ENCODE assay signal across 24 mouse cellular contexts in the genomic region with DNA sequence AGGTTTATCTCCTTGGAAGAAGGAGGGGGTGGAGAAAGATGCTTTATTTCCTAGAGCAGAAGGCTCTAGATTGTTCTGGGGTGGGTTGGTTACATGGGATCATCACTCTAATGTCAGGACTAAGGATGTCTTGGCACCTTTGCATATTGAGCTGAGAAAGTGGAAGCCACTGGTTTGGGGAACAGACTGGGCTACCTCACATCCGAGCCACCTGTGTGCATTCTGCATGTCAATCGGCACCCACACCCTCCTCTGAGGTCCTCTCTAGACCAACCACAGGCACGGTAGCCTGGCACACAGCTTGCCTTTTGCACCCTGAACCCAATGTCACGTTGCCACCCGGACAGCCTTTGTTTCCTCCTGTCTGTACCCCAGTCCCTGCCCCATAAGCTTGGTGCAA. TPM values are rescaled to one million over a fixed set of nuclear protein-coding genes. Genes with fewer than 3 reads are reported as not detected.
"Had no signal": no experiment of that assay in that cellular context is flagged by ENCODE, and none has a peak within 500 bp of the region (broad histone marks: within the 10 kb centered on the region; RNA-seq: fewer than 3 reads in every experiment).

No protein-coding gene starts in this region.

- H3K4me3 ChIP-seq: liver, embryonic 15.5 days; lung, embryonic 15.5 days; megakaryocyte, embryonic 14.5 days; midbrain, embryonic 13.5 days; neural tube, embryonic 13.5 days; neural tube, embryonic 15.5 days had no signal

- H3K9me3 ChIP-seq: liver, embryonic 15.5 days; lung, embryonic 15.5 days; megakaryocyte, embryonic 14.5 days; midbrain, embryonic 13.5 days; neural tube, embryonic 13.5 days; neural tube, embryonic 15.5 days had no signal

- H3K9ac ChIP-seq: liver, embryonic 15.5 days; liver, postnatal 0 days; lung, embryonic 15.5 days; midbrain, embryonic 13.5 days; neural tube, embryonic 13.5 days; neural tube, embryonic 15.5 days had no signal

- ATAC-seq: liver, postnatal 0 days; lung, postnatal 0 days; midbrain, embryonic 13.5 days; midbrain, embryonic 16.5 days had no signal

- H3K27ac ChIP-seq: liver, embryonic 15.5 days; lung, embryonic 15.5 days; macrophage; midbrain, embryonic 13.5 days; neural tube, embryonic 13.5 days; neural tube, embryonic 15.5 days had no signal

- DNase-seq: liver, postnatal 0 days; lung, adult 2 months; lung, postnatal 14 days; lung, postnatal 36 days; retina, postnatal 1 day; right cerebral cortex, adult 18-20 months; right cerebral cortex, postnatal 25 days; right cerebral cortex, postnatal 4 days; spleen, adult 18-20 months; thymus, adult 18-20 months; thymus, postnatal 14 days; thymus, postnatal 36 days had no signal

- H3K36me3 ChIP-seq: liver, embryonic 15.5 days; lung, embryonic 15.5 days; neural tube, embryonic 13.5 days; neural tube, embryonic 15.5 days had no signal

- H3K4me2 ChIP-seq: liver, embryonic 15.5 days; lung, embryonic 15.5 days; midbrain, embryonic 13.5 days; neural tube, embryonic 13.5 days; neural tube, embryonic 15.5 days had no signal

RNA-seq across cellular contexts. Expression of gene Scube1, which starts 1.9 kb away (rescaled TPM):
- total RNA-seq: megakaryocyte progenitor cell, adult 5-6 weeks; monocyte, adult 5-6 weeks had no signal
- polyA plus RNA-seq: macrophage had no signal

RNA-seq across cellular contexts. Expression of gene Mpped1, which starts 52.5 kb away (rescaled TPM):
- total RNA-seq: megakaryocyte progenitor cell, adult 5-6 weeks; monocyte, adult 5-6 weeks had no signal
- polyA plus RNA-seq: liver, postnatal 0 days; lung, adult 2 months; lung, postnatal 0 days; macrophage; small intestine, adult 2 months had no signal
